Mouse (Mus musculus): ENCODE measurements at regions not wholly inside any gene's neighbourhood (a gene's known extent, or its start where the extent isn't known, plus 50 kb on each side); places are given as distances from the start of the nearest gene placed in this dataset.
A peak's percentile ranks its signal among the peaks of the same experiment; 100 is the strongest.

- DNase-seq: no peak
These were observed 69.3 kb downstream of the Kctd15 start for GRCm38 (mm10) chr7:34587239-34587638.

GRCm38 (mm10) chr7:34585312-34585865, 71.1 kb downstream of the Kctd15 start:
- no peak for DNase-seq

- no peak for DNase-seq
These were observed 71.7 kb downstream of the Kctd15 start for GRCm38 (mm10) chr7:34584870-34585269.

- DNase-seq: peak in 1 of 2 experiments; percentile 7
These were observed 75.7 kb downstream of the Kctd15 start for GRCm38 (mm10) chr7:34580866-34581265.

- DNase-seq: peak; percentile 59 to 63
These were observed 85.2 kb downstream of the Kctd15 start for GRCm38 (mm10) chr7:34571295-34571694.

GRCm38 (mm10) chr7:34570114-34571065, 86.1 kb downstream of the Kctd15 start:
- DNase-seq: peak; percentile 76 to 85

- DNase-seq: no peak
These were observed 86.8 kb downstream of the Kctd15 start for GRCm38 (mm10) chr7:34569747-34570113.

- no peak for DNase-seq
These were observed 89.0 kb downstream of the Kctd15 start for GRCm38 (mm10) chr7:34567575-34567974.

GRCm38 (mm10) chr7:34562160-34562559, 94.4 kb downstream of the Kctd15 start:
- no peak for DNase-seq

- no peak for DNase-seq
These were observed 97.8 kb downstream of the Kctd15 start for GRCm38 (mm10) chr7:34558615-34559343.

GRCm38 (mm10) chr7:34555196-34555595, 101.3 kb downstream of the Kctd15 start:
- peak; percentile 5 to 36 for DNase-seq

- DNase-seq: peak in 1 of 2 experiments; percentile 9
These were observed 109.8 kb downstream of the Kctd15 start for GRCm38 (mm10) chr7:34546609-34547316.

- no peak for DNase-seq
These were observed 110.6 kb downstream of the Kctd15 start for GRCm38 (mm10) chr7:34545906-34546305.

- DNase-seq: no peak
These were observed 114.6 kb downstream of the Kctd15 start for GRCm38 (mm10) chr7:34541906-34542305.

GRCm38 (mm10) chr7:34541000-34541399, 115.5 kb downstream of the Kctd15 start:
- no peak for DNase-seq

GRCm38 (mm10) chr7:34539856-34540255, 116.7 kb downstream of the Kctd15 start:
- no peak for DNase-seq

- DNase-seq: no peak
These were observed 118.0 kb downstream of the Kctd15 start for GRCm38 (mm10) chr7:34538310-34539055.

GRCm38 (mm10) chr7:34537122-34537521, 119.4 kb downstream of the Kctd15 start:
- DNase-seq: no peak

- DNase-seq: no peak
These were observed 122.3 kb downstream of the Kctd15 start for GRCm38 (mm10) chr7:34534241-34534640.

GRCm38 (mm10) chr7:34531639-34532038, 124.9 kb downstream of the Kctd15 start:
- no peak for DNase-seq

GRCm38 (mm10) chr7:34507858-34508257, 114.7 kb upstream of the Lsm14a start:
- DNase-seq: no peak

Measured in heart, adult 18-20 months (tissue).